Mouse (Mus musculus) small intestine, adult 2 months (tissue): ENCODE measurements around the gene Mnt. TPM values are rescaled to one million over a fixed set of nuclear protein-coding genes. Genes with fewer than 3 reads are reported as not detected.
A peak's percentile ranks its signal among the peaks of the same experiment; 100 is the strongest.

Experiments
- H3K27ac ChIP-seq: fragments of 200-500 bp; 2 replicates; pipeline ENCODE4 v1.5.1; 2012; ENCODE audit warnings: low read depth, low read length, control low read depth, inconsistent platforms; ENCODE audit not compliant: insufficient read depth
- H3K27me3 ChIP-seq: fragments of 200-500 bp; 2 replicates; pipeline ENCODE4 v1.6.1; 2012; ENCODE audit warnings: mild to moderate bottlenecking, moderate library complexity, low read length, inconsistent platforms; ENCODE audit not compliant: control insufficient read depth, insufficient read depth
- H3K36me3 ChIP-seq: fragments of 200-500 bp; 2 replicates; pipeline ENCODE4 v1.6.1; 2012; ENCODE audit warnings: mild to moderate bottlenecking, low read length, control low read depth, inconsistent platforms; ENCODE audit not compliant: control insufficient read depth, insufficient read depth
- H3K4me1 ChIP-seq: fragments of 200-500 bp; 2 replicates; pipeline ENCODE4 v1.6.1; 2012; ENCODE audit warnings: low read length, inconsistent platforms, mixed read lengths; ENCODE audit not compliant: control insufficient read depth, insufficient read depth, insufficient read length
- H3K4me3 ChIP-seq: fragments of 200-500 bp; 2 replicates; pipeline ENCODE4 v1.5.1; 2012; ENCODE audit warnings: low read depth, mild to moderate bottlenecking, control low read depth, inconsistent platforms, low read length, moderate library complexity
- CTCF ChIP-seq: fragments of 200-500 bp; IDR thresholded peaks from 2 replicates; pipeline ENCODE4 v1.5.1; 2012; ENCODE audit warnings: low read depth, mild to moderate bottlenecking, control low read depth, inconsistent platforms, low read length, moderate library complexity, mixed read lengths; ENCODE audit not compliant: insufficient replicate concordance, insufficient read length; ENCODE audit errors: extremely low read depth
- POLR2A ChIP-seq: fragments of 200-500 bp; IDR thresholded peaks from 2 replicates; pipeline ENCODE4 v1.6.1; 2012; ENCODE audit warnings: low read depth, mild to moderate bottlenecking, control low read depth, inconsistent platforms, low read length, moderate library complexity
- whole genome bisulfite sequencing: fragments of 180-500 bp; shearing (Covaris S2); methylation state at CpG from one replicate; pipeline ENCODE4 v1.1.7; 2018; 5-methylcytosine and 5-hydroxymethylcytosine counted together
- polyA plus RNA-seq: library from polyadenylated mRNA; depleted of rRNA; stranded (reverse); fragments of >200 nt; gene quantifications from 2 replicates; pipeline ENCODE4 v1.2.3, GENCODE M21; 2012; rRNA removed

Gene Mnt
- 9.5 and 23.6 TPM in 2 replicates for polyA plus RNA-seq

DNA sequence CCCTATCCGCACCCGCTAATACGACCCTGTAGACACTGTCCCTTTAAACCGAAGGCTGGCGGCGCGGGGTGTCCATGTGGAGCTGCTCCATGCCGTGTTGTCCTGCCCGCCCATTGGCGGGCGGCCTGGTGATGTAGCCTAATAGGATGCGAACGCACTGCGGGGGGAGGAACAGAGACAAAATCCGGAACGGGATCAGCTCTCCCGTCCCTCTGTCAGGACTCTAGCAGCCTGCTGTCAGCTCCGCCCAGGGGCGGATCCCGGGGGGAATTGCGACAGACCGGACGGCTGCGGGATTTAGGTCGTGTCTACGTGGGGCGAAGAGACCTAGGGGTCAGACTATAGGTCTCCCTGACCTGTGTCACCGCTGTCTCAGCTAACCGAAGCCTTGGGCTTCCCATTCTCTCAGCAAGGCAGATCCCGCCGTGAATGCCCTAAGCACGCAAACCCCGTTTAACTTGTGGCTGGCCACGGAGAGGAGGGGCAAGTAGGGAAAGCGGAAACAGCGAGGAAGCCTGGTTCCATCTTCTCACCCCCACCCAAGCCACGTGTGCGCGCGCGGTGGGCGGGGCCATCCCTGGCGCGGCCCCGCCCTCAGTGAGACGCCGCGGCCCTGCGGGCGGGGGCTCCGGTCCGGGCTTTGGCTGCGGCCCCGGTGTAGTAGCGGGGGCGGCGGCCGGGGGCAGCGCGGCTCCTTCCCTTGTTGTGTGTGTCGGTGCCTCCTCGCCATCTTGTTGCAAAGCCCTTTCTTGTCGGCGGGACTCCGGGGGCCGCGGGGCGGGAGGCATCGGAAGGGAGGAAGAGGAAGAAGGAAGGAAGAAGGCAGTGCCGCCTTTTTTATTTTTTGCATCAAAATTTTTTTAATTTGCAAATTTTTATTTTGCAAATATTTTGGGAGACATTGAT lies at the start of gene Mnt:
Gene Mnt (plus strand): TSS at position 665 of the 906 bp plus-strand sequence.
- under 1% methylated on average over 70 of the region's 70 CpGs for WGBS
- TF ChIP-seq CTCF, result no peak
- TF ChIP-seq POLR2A, result peak; percentile 35; the same call in 1 of the 2 replicates
- no peaks in the 10 kb centered on the region for H3K27me3 ChIP-seq
- H3K27ac ChIP-seq, result peak within 1 kb of the TSS; percentile 96
- no peaks in the 10 kb centered on the region for H3K36me3 ChIP-seq
- peak within 1 kb of the TSS; percentile 64 for H3K4me3 ChIP-seq
- peaks cover 35% of the 10 kb centered on the region for H3K4me1 ChIP-seq

DNA sequence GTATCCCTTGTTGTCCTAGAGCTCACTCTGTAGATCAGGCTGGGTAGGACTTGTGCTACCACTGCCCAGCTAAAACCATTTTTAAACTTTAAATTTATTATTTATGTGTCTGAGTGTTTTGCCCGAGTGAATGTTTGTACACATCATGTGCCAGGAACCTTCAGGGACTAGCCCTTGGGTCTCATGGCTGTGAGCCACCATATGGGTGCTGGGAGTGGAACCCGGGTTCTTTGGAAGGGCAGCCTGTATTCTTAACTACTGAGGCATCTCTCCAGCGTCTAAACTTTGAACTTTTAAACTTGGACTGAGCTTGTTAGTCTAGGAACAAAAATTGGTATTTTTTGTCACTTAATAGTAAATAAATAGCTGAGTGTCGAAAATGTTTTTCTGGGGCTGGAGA lies 37.8 kb upstream of the Mnt start:
- TF ChIP-seq CTCF (no peak), POLR2A (no peak)
- H3K27me3 ChIP-seq, result no peaks in the 10 kb centered on the region
- H3K4me3 ChIP-seq, result no peak overlapping the region
- no peak overlapping the region for H3K27ac ChIP-seq
- H3K36me3 ChIP-seq, result peaks cover 34% of the 10 kb centered on the region
- WGBS, result 93% methylated on average over 4 of the region's 4 CpGs
- peaks cover 2% of the 10 kb centered on the region; the same call in 1 of the 2 replicates for H3K4me1 ChIP-seq

GRCm38 (mm10) chr11:74800658-74801057 lies 30.1 kb upstream of the Mnt start:
- Histone ChIP-seq H3K27ac (no peak overlapping the region), H3K27me3 (no peaks in the 10 kb centered on the region), H3K4me1 (peaks cover 2% of the 10 kb centered on the region; the same call in 1 of the 2 replicates), H3K36me3 (peaks cover 28% of the 10 kb centered on the region), H3K4me3 (no peak overlapping the region)
- TF ChIP-seq POLR2A (no peak), CTCF (no peak)
- WGBS, result 87% methylated on average over 4 of the region's 4 CpGs

DNA sequence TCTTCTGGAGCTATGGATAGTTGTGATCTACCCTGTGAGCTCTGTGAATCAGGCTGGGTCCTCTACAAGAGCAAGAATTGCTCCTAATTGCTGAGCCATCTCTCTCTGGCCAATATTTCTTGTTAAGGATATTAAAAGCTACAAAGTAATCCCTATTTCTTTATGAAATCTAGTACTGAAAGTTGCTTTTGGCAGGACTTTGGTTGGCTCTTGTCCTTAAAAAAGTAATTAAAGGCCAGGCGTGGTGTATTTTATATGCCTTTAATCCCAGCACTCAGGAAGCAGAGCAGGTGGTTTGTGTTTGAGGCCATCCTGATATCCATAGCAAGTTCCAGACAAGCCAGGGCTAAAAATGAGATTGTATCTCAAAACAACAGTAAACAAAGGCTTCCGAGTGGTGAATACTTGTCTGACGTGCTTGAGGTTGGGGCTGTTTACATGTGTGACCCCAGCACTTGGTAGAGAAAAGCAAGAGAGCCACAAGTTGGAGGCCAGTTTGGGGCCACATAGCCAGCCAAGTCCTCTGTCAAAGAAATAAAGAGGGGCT lies 26.6 kb upstream of the Mnt start:
- TF ChIP-seq CTCF (no peak), POLR2A (no peak)
- Histone ChIP-seq H3K4me3 (no peak overlapping the region), H3K27ac (no peak overlapping the region), H3K27me3 (no peaks in the 10 kb centered on the region), H3K36me3 (peaks cover 24% of the 10 kb centered on the region), H3K4me1 (no peaks in the 10 kb centered on the region)
- 81% methylated on average over 3 of the region's 3 CpGs for WGBS

DNA sequence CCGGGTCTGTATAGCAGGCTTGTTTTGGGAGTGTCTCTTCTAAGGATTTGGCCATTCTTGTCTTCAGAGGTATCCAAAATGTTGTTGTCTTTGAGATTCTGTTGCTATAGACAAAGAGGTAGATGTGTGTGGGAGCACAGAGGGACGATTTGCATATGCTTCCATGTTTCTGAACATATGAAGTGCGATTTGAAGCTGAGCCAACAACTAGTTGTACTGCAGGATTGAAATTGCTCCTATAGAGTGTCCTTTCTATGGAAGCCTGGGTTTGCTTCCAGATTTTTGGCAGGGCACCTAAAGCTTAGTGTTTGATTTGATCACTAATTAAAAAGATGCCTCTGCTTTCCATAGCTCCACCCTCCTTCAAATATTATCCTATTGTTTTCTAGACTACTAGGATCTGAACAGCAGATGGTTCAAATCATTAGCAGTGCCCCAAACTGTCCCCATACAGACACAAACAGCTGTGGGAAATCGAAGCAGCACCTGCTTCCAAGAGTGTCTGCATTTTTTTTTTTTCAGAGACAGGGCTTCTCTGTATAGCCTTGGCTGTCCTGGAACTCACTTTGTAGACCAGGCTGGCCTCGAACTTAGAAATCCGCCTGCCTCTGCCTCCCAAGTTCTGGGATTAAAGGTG lies 23.4 kb upstream of the Mnt start:
- peaks cover 21% of the 10 kb centered on the region for H3K36me3 ChIP-seq

GRCm38 (mm10) chr11:74808251-74808853 lies 22.4 kb upstream of the Mnt start:
- TF ChIP-seq CTCF, result no peak
- TF ChIP-seq POLR2A, result no peak
- 90% methylated on average over 6 of the region's 6 CpGs for WGBS
- peaks cover 18% of the 10 kb centered on the region for H3K36me3 ChIP-seq
- H3K27me3 ChIP-seq, result no peaks in the 10 kb centered on the region
- H3K4me3 ChIP-seq, result no peak overlapping the region
- no peaks in the 10 kb centered on the region for H3K4me1 ChIP-seq
- no peak overlapping the region for H3K27ac ChIP-seq

More for the DNA sequence above, 23.4 kb upstream of the Mnt start:
- H3K4me1 ChIP-seq, result no peaks in the 10 kb centered on the region
- 83% methylated on average over 6 of the region's 6 CpGs for WGBS
- H3K27me3 ChIP-seq, result no peaks in the 10 kb centered on the region
- H3K4me3 ChIP-seq, result no peak overlapping the region
- TF ChIP-seq POLR2A, result no peak
- TF ChIP-seq CTCF, result no peak
- H3K27ac ChIP-seq, result no peak overlapping the region
